Mouse (Mus musculus) neural tube, embryonic 12.5 days (tissue): ENCODE results near the gene Anapc7. TPM values are rescaled to one million over a fixed set of nuclear protein-coding genes. Genes with fewer than 3 reads are reported as not detected.
A peak's percentile ranks its signal among the peaks of the same experiment; 100 is the strongest.
"Not testable (repeated sequence)": the region's sequence is repeated elsewhere in the genome, so short reads cannot be mapped to it uniquely, and the experiment has no call there.

Source experiments
- ATAC-seq: fragments of 200-750 bp; cut with Nextera tagmentation; 2 replicates; pipeline ENCODE4 v1.8.0; 2017; ENCODE audit warnings: low read depth, mild to moderate bottlenecking, moderate TSS enrichment, moderate library complexity; ENCODE audit not compliant: low FRiP score
- H3K27ac ChIP-seq: fragments of 300-500 bp; sonication (generic); 2 replicates; pipeline ENCODE4 v1.5.1; 2016
- H3K27me3 ChIP-seq: fragments of 300-500 bp; sonication (generic); replicated peaks from 2 replicates; pipeline ENCODE4 v1.6.1; 2016; ENCODE audit warnings: mild to moderate bottlenecking
- H3K36me3 ChIP-seq: fragments of 300-500 bp; sonication (generic); 2 replicates; pipeline ENCODE4 v1.6.1; 2016; ENCODE audit warnings: mild to moderate bottlenecking
- H3K4me1 ChIP-seq: fragments of 300-500 bp; sonication (generic); 2 replicates; pipeline ENCODE4 v1.6.1; 2016
- H3K4me2 ChIP-seq: fragments of 300-500 bp; sonication (generic); replicated peaks from 2 replicates; pipeline ENCODE4 v1.6.1; 2016; ENCODE audit warnings: mild to moderate bottlenecking
- H3K4me3 ChIP-seq: fragments of 300-500 bp; sonication (generic); 2 replicates; pipeline ENCODE4 v1.5.1; 2016
- H3K9ac ChIP-seq: fragments of 300-500 bp; sonication (generic); 2 replicates; pipeline ENCODE4 v1.6.1; 2016; ENCODE audit warnings: mild to moderate bottlenecking
- H3K9me3 ChIP-seq: fragments of 300-500 bp; sonication (generic); 2 replicates; pipeline ENCODE4 v1.6.1; 2016; ENCODE audit warnings: mild to moderate bottlenecking
- WGBS: fragments of 180-500 bp; shearing (Covaris S2); methylation state at CpG from one replicate; pipeline ENCODE4 v1.1.7; 2016; 5-methylcytosine and 5-hydroxymethylcytosine counted together
- polyA plus RNA-seq: library from polyadenylated mRNA; unstranded; fragments of >200 nt; fragmentation: Nextera tagmentation; extraction: Ambion mirVana; gene quantifications from 2 replicates; pipeline ENCODE4 v1.2.1, GENCODE M21; 2016

Gene Anapc7
- polyA plus RNA-seq, 1 experiment from 2014 or later = 51.2 TPM

GRCm38 (mm10) chr5:122411892-122412291 is 9.6 kb upstream of the Anapc7 start:
- no peak overlapping the region for H3K27ac ChIP-seq
- H3K4me3 ChIP-seq = no peak overlapping the region
- ATAC-seq = no peak
- peaks cover 20% of the 10 kb centered on the region for H3K36me3 ChIP-seq
- no peak overlapping the region for H3K9ac ChIP-seq
- H3K9me3 ChIP-seq = no peaks in the 10 kb centered on the region
- 85% methylated on average over 5 of the region's 5 CpGs for WGBS
- no peaks in the 10 kb centered on the region for H3K4me1 ChIP-seq
- no peak overlapping the region for H3K4me2 ChIP-seq
- no peaks in the 10 kb centered on the region for H3K27me3 ChIP-seq

- no peaks in the 10 kb centered on the region for H3K27me3 ChIP-seq
- ATAC-seq = no peak
- H3K4me2 ChIP-seq = no peak overlapping the region
- H3K4me1 ChIP-seq = no peaks in the 10 kb centered on the region
- H3K9ac ChIP-seq = no peak overlapping the region
- H3K4me3 ChIP-seq = no peak overlapping the region
- no peaks in the 10 kb centered on the region for H3K9me3 ChIP-seq
- no peak overlapping the region for H3K27ac ChIP-seq
- WGBS = 68% methylated on average over 6 of the region's 6 CpGs
- H3K36me3 ChIP-seq = peaks cover 12% of the 10 kb centered on the region; the same call in 1 of the 2 replicates
Observed at GRCm38 (mm10) chr5:122412826-122413225, 8.7 kb upstream of the Anapc7 start.

GRCm38 (mm10) chr5:122414351-122414750 is 7.1 kb upstream of the Anapc7 start:
- Histone ChIP-seq H3K27ac (no peak overlapping the region), H3K4me3 (no peak overlapping the region), H3K36me3 (peaks cover 12% of the 10 kb centered on the region; the same call in 1 of the 2 replicates), H3K9me3 (no peaks in the 10 kb centered on the region), H3K4me1 (no peaks in the 10 kb centered on the region), H3K9ac (no peak overlapping the region), H3K27me3 (no peaks in the 10 kb centered on the region), H3K4me2 (no peak overlapping the region)
- no peak for ATAC-seq
- 91% methylated on average over 5 of the region's 5 CpGs for WGBS

DNA sequence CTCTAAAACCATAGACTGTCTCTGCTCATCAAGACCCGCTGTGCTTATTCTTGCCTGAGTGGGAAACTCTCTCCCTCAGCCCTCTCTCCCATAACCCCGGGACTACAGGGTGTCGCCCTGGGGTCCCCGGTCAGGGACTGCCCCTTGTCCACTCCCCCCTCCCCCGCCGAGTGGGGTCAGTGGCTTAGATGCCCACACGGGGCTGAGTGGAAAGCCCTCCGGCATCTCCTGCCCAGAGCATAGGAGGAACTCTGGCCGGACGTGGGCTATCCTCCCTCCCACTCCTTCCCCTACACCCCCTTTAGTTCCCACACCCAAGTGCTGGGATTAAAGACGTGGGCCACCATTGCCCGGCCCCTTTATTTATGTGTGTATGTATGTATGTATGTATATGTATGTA is 6.0 kb upstream of the Anapc7 start:
- Histone ChIP-seq H3K27me3 (no peaks in the 10 kb centered on the region), H3K4me3 (no peak overlapping the region), H3K4me1 (no peaks in the 10 kb centered on the region), H3K36me3 (0 out of 2 replicates have a peak, but pooled peaks cover under 1% of the 10 kb centered on the region), H3K27ac (no peak overlapping the region), H3K4me2 (no peak overlapping the region), H3K9me3 (no peaks in the 10 kb centered on the region), H3K9ac (no peak overlapping the region)
- ATAC-seq = no peak
- WGBS = 87% methylated on average over 12 of the region's 12 CpGs

DNA sequence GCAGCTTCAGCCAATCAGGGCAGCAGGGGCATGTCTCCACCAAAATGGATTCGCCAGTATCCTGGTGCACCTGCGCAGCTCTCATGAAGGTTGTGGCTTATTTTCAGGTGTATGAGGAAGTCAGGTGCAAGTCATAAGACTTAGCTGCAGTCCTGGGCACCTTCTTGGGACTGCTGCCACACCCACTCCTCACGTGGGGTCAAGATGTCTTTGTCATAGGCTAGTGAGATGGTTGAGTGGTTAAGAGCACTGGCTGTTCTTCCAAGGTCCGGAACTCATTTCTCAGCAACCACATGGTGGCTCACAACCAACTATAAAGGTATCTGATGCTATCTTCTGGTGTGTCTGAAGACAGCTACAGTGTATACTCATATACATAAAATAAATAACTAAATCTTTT is 817 bp upstream of the Anapc7 start:
- ATAC-seq, H3K36me3 ChIP-seq, H3K4me1 ChIP-seq, H3K9me3 ChIP-seq, H3K4me3 ChIP-seq, H3K4me2 ChIP-seq, H3K27me3 ChIP-seq, H3K9ac ChIP-seq, H3K27ac ChIP-seq: not testable (repeated sequence)
- WGBS = 73% methylated on average over 4 of the region's 4 CpGs

GRCm38 (mm10) chr5:122422071-122422964 is 825 bp downstream of the Anapc7 start:
- under 1% methylated on average over 73 of the region's 73 CpGs for whole genome bisulfite sequencing
- peak overlapping the region; percentile 97 for H3K4me2 ChIP-seq
- H3K27ac ChIP-seq = peak overlapping the region; percentile 82
- H3K4me3 ChIP-seq = peak overlapping the region; percentile 99
- H3K4me1 ChIP-seq = peaks cover 10% of the 10 kb centered on the region
- peak; percentile 87 for ATAC-seq
- no peaks in the 10 kb centered on the region for H3K9me3 ChIP-seq
- H3K9ac ChIP-seq = peak overlapping the region; percentile 92
- H3K27me3 ChIP-seq = no peaks in the 10 kb centered on the region
- 0 out of 2 replicates have a peak, but pooled peaks cover 6% of the 10 kb centered on the region for H3K36me3 ChIP-seq

GRCm38 (mm10) chr5:122423083-122423482 is 1.6 kb downstream of the Anapc7 start:
- WGBS = 36% methylated on average over 15 of the region's 15 CpGs
- peaks cover 10% of the 10 kb centered on the region for H3K4me1 ChIP-seq
- H3K9me3 ChIP-seq = no peaks in the 10 kb centered on the region
- no peak overlapping the region for H3K27ac ChIP-seq
- ATAC-seq = no peak
- peak overlapping the region; percentile 97 for H3K4me2 ChIP-seq
- peak overlapping the region; percentile 92 for H3K9ac ChIP-seq
- no peaks in the 10 kb centered on the region for H3K27me3 ChIP-seq
- H3K36me3 ChIP-seq = peaks cover 9% of the 10 kb centered on the region; the same call in 1 of the 2 replicates
- H3K4me3 ChIP-seq = peak overlapping the region; percentile 99

GRCm38 (mm10) chr5:122425550-122425949 is 4.1 kb downstream of the Anapc7 start:
- H3K27me3 ChIP-seq = no peaks in the 10 kb centered on the region
- H3K4me1 ChIP-seq = peaks cover 10% of the 10 kb centered on the region
- no peak for ATAC-seq
- no peaks in the 10 kb centered on the region for H3K9me3 ChIP-seq
- WGBS = 80% methylated on average over 2 of the region's 2 CpGs
- H3K4me2 ChIP-seq = no peak overlapping the region
- no peak overlapping the region for H3K27ac ChIP-seq
- H3K9ac ChIP-seq = no peak overlapping the region
- peaks cover 33% of the 10 kb centered on the region for H3K36me3 ChIP-seq
- H3K4me3 ChIP-seq = no peak overlapping the region

- no peaks in the 10 kb centered on the region for H3K4me1 ChIP-seq
Observed at GRCm38 (mm10) chr5:122430036-122430775, 8.7 kb downstream of the Anapc7 start.

GRCm38 (mm10) chr5:122431221-122431620 is 9.7 kb downstream of the Anapc7 start:
- Histone ChIP-seq H3K36me3 (peaks cover 82% of the 10 kb centered on the region), H3K4me3 (no peak overlapping the region), H3K27ac (no peak overlapping the region), H3K9ac (no peak overlapping the region), H3K4me2 (no peak overlapping the region), H3K27me3 (no peaks in the 10 kb centered on the region), H3K9me3 (no peaks in the 10 kb centered on the region), H3K4me1 (no peaks in the 10 kb centered on the region)
- ATAC-seq = no peak
- WGBS = 97% methylated on average over 8 of the region's 8 CpGs

More at GRCm38 (mm10) chr5:122430036-122430775, 8.7 kb downstream of the Anapc7 start:
- no peak for ATAC-seq
- Histone ChIP-seq H3K36me3 (peaks cover 77% of the 10 kb centered on the region), H3K4me2 (no peak overlapping the region), H3K9ac (no peak overlapping the region), H3K9me3 (no peaks in the 10 kb centered on the region), H3K27me3 (no peaks in the 10 kb centered on the region), H3K4me3 (no peak overlapping the region), H3K27ac (no peak overlapping the region)
- WGBS = 96% methylated on average over 4 of the region's 4 CpGs

DNA sequence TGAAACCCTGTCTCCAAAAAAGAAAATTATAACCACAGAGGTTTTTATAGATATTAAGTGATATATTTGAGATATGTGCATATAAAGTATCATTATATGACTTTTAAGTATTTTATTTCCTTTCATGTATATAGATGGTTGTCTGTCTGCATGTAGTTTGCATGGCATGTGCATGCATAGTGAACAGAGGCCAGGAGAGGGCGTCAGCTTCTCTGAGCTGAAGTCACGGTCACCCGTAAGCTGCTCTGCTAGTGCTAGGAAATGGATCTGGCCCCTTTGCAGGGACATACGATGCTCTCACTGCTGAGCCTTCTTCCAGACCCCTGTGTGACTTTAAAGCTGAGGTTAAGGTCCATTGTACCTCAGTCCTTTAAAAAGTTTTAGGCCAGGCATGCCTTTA is 13.0 kb downstream of the Anapc7 start:
- Histone ChIP-seq H3K4me2 (no peak overlapping the region), H3K27ac (no peak overlapping the region), H3K4me3 (no peak overlapping the region), H3K9ac (no peak overlapping the region), H3K36me3 (peaks cover 96% of the 10 kb centered on the region), H3K4me1 (no peaks in the 10 kb centered on the region), H3K9me3 (no peaks in the 10 kb centered on the region), H3K27me3 (no peaks in the 10 kb centered on the region)
- no peak for ATAC-seq
- WGBS = 88% methylated on average over 4 of the region's 4 CpGs

DNA sequence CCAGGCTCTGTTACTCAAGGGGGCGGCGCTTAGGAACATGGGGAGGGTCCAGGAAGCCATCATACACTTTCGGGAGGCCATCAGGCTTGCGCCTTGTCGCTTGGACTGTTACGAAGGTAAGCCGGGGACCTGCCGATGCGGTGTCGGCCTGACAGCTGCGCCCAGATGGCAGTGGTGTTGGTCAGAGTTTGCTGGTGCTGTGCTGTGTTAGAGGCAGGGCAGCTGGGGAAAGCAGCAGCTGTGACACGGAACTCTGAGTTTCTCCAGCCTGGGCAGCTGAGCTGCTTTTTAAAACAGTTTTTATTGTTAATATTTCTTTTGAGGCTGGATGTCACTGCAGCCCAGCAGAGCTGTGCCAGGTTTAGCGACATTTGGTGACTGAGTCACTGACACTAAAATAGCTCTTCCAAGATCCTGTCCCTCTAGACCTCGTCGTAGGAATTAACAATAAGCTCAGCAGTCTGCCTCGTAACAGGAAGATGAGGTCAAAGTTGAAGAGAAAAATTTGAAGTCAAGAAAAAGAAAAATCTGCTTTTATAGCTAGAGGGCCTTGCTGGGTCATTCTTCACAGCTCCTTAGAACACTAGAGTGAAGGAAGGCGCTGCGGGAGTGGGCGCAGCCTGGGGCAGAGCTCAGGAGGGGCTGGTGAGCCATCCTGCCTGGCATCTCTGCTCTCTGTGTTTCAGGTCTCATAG is 18.1 kb downstream of the Anapc7 start:
- peaks cover 97% of the 10 kb centered on the region for H3K36me3 ChIP-seq
- WGBS = 91% methylated on average over 19 of the region's 19 CpGs
- H3K9ac ChIP-seq = no peak overlapping the region

More for the DNA sequence above, 18.1 kb downstream of the Anapc7 start:
- Histone ChIP-seq H3K27me3 (no peaks in the 10 kb centered on the region), H3K9me3 (no peaks in the 10 kb centered on the region), H3K4me1 (no peaks in the 10 kb centered on the region), H3K4me2 (no peak overlapping the region), H3K4me3 (no peak overlapping the region), H3K27ac (no peak overlapping the region)
- no peak for ATAC-seq
